Mouse (Mus musculus): ENCODE results near the gene Usf2. TPM values are rescaled to one million over a fixed set of nuclear protein-coding genes. Genes with fewer than 3 reads are reported as not detected.

The Usf2 gene
- 18.3 and 23.8 TPM in 2 replicates for polyA plus RNA-seq (2014; fragmentation: Nextera tagmentation; extraction: Ambion mirVana)

GRCm38 (mm10) chr7:30956756-30957366 lies at the start of gene Usf2:
Usf2 (minus strand) TSS chr7:30956803.
- Histone ChIP-seq H3K4me3 (ENCODE audit: low read depth, low read length) (peak within 1 kb of the TSS; percentile 96), H3K4me2 (ENCODE audit: low read depth, low read length) (peak within 1 kb of the TSS; percentile 79), H3K27ac (replicated peaks; ENCODE audit: low read depth, low read length) (peak within 1 kb of the TSS; percentile 99), H3K9me3 (ENCODE audit: control insufficient read depth, low read length) (no peaks in the 10 kb centered on the region), H3K36me3 (ENCODE audit: control insufficient read depth, insufficient read depth, low read length) (peaks cover 50% of the 10 kb centered on the region), H3K9ac (ENCODE audit: low read depth, low read length) (peak within 1 kb of the TSS; percentile 99), H3K27me3 (replicated peaks; ENCODE audit: control insufficient read depth, insufficient read depth, low read length) (no peaks in the 10 kb centered on the region), H3K4me1 (ENCODE audit: control insufficient read depth, insufficient read depth, low read length) (peaks cover 12% of the 10 kb centered on the region)
- ATAC-seq (ENCODE audit: low read depth), result peak; percentile 48
- peak; percentile 93 for DNase-seq (ENCODE audit: low spot score)
- under 1% methylated on average over 27 of the region's 82 CpGs for WGBS

DNA sequence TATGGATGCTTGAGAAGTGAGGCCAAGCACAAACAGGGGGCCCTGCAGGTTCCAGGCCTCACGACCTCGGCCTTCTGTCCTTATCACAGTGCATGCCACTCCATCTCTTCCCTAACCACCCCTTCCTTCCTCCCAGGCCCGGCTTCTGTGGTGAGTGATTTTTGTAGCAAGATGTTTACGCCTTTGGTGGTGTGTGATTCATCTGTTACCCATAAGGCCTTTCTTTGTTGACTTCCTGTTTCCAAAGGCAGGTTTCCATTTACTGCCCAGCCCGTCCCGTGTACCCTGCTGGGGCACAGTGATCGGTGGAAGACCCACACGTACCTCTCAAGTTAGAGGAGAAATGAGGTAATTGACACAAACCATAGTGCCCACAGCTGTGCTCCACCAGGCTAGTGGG lies 46.0 kb upstream of the Usf2 start:
- H3K36me3 ChIP-seq (ENCODE audit: control insufficient read depth, insufficient read depth, low read length), result no peaks in the 10 kb centered on the region
- H3K4me2 ChIP-seq (ENCODE audit: low read depth, low read length), result no peak overlapping the region
- H3K4me1 ChIP-seq (ENCODE audit: control insufficient read depth, insufficient read depth, low read length), result peaks cover 11% of the 10 kb centered on the region
- 63% methylated on average over 8 of the region's 8 CpGs for WGBS
- H3K27me3 ChIP-seq (replicated peaks; ENCODE audit: control insufficient read depth, insufficient read depth, low read length), result no peaks in the 10 kb centered on the region
- no peak for ATAC-seq (ENCODE audit: low read depth)
- DNase-seq (ENCODE audit: low spot score), result no peak
- no peak overlapping the region for H3K27ac ChIP-seq (replicated peaks; ENCODE audit: low read depth, low read length)
- H3K9ac ChIP-seq (ENCODE audit: low read depth, low read length), result no peak overlapping the region
- H3K9me3 ChIP-seq (ENCODE audit: control insufficient read depth, low read length), result no peaks in the 10 kb centered on the region
- no peak overlapping the region for H3K4me3 ChIP-seq (ENCODE audit: low read depth, low read length)

DNA sequence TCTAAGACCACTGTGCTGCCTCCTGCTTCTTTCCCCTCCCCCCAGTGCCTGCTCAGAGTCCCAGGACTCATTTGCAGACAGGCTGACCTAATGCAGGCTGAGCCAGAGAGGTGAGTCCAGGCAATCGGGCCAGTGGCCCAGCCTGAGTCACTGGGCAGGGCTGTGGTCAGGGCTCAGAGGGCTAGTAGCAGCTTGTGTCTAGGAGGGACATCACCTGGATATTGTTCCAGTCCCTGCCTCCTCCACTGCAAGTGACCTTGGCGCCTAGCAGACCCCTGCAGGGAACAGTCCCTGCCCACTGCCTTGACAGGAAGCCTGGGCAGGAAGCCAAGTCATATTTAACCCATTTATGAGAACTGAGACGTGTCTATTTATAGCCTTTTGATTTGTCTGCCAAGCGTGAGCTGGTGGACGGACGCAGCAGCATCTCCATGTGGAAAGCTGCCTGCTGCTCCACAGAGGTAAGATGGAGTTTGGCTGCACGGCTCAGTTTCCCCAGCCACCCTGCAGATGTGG lies 44.0 kb upstream of the Usf2 start:
- 0 out of 2 replicates have a peak overlapping the region, but pooled peaks have one; percentile 20 for H3K4me2 ChIP-seq (ENCODE audit: low read depth, low read length)
- H3K4me3 ChIP-seq (ENCODE audit: low read depth, low read length), result no peak overlapping the region
- no peaks in the 10 kb centered on the region for H3K36me3 ChIP-seq (ENCODE audit: control insufficient read depth, insufficient read depth, low read length)
- DNase-seq (ENCODE audit: low spot score) (peak; percentile 92), ATAC-seq (ENCODE audit: low read depth) (peak; percentile 68)
- peak overlapping the region; percentile 38; the same call in 1 of the 2 replicates for H3K9ac ChIP-seq (ENCODE audit: low read depth, low read length)
- H3K27me3 ChIP-seq (replicated peaks; ENCODE audit: control insufficient read depth, insufficient read depth, low read length), result no peaks in the 10 kb centered on the region
- H3K9me3 ChIP-seq (ENCODE audit: control insufficient read depth, low read length), result peaks cover 6% of the 10 kb centered on the region
- H3K27ac ChIP-seq (replicated peaks; ENCODE audit: low read depth, low read length), result 0 out of 2 replicates have a peak overlapping the region, but pooled peaks have one; percentile 21
- WGBS, result 13% methylated on average over 7 of the region's 7 CpGs
- H3K4me1 ChIP-seq (ENCODE audit: control insufficient read depth, insufficient read depth, low read length), result peaks cover 11% of the 10 kb centered on the region

- Histone ChIP-seq H3K27me3 (replicated peaks; ENCODE audit: control insufficient read depth, insufficient read depth, low read length) (no peaks in the 10 kb centered on the region), H3K9me3 (ENCODE audit: control insufficient read depth, low read length) (peaks cover 6% of the 10 kb centered on the region), H3K9ac (ENCODE audit: low read depth, low read length) (no peak overlapping the region), H3K27ac (replicated peaks; ENCODE audit: low read depth, low read length) (no peak overlapping the region), H3K4me1 (ENCODE audit: control insufficient read depth, insufficient read depth, low read length) (peaks cover 11% of the 10 kb centered on the region), H3K4me3 (ENCODE audit: low read depth, low read length) (no peak overlapping the region), H3K4me2 (ENCODE audit: low read depth, low read length) (no peak overlapping the region), H3K36me3 (ENCODE audit: control insufficient read depth, insufficient read depth, low read length) (no peaks in the 10 kb centered on the region)
- 94% methylated on average over 2 of the region's 2 CpGs for WGBS
- ATAC-seq (ENCODE audit: low read depth) (no peak), DNase-seq (ENCODE audit: low spot score) (no peak)
Observed at GRCm38 (mm10) chr7:30996491-30996890, 39.9 kb upstream of the Usf2 start.

GRCm38 (mm10) chr7:30993986-30994385 lies 37.4 kb upstream of the Usf2 start:
- no peaks in the 10 kb centered on the region for H3K36me3 ChIP-seq (ENCODE audit: control insufficient read depth, insufficient read depth, low read length)
- no peak overlapping the region for H3K27ac ChIP-seq (replicated peaks; ENCODE audit: low read depth, low read length)
- H3K4me1 ChIP-seq (ENCODE audit: control insufficient read depth, insufficient read depth, low read length), result no peaks in the 10 kb centered on the region
- no peak overlapping the region for H3K9ac ChIP-seq (ENCODE audit: low read depth, low read length)
- H3K4me3 ChIP-seq (ENCODE audit: low read depth, low read length), result no peak overlapping the region
- no peaks in the 10 kb centered on the region for H3K27me3 ChIP-seq (replicated peaks; ENCODE audit: control insufficient read depth, insufficient read depth, low read length)
- H3K4me2 ChIP-seq (ENCODE audit: low read depth, low read length), result no peak overlapping the region
- peak; percentile 21 for DNase-seq (ENCODE audit: low spot score)
- WGBS, result 60% methylated on average over 5 of the region's 5 CpGs
- ATAC-seq (ENCODE audit: low read depth), result no peak
- peaks cover 6% of the 10 kb centered on the region for H3K9me3 ChIP-seq (ENCODE audit: control insufficient read depth, low read length)

GRCm38 (mm10) chr7:30992148-30992547 lies 35.5 kb upstream of the Usf2 start:
- WGBS, result 72% methylated on average over 5 of the region's 5 CpGs
- Histone ChIP-seq H3K4me3 (ENCODE audit: low read depth, low read length) (no peak overlapping the region), H3K4me2 (ENCODE audit: low read depth, low read length) (no peak overlapping the region), H3K9me3 (ENCODE audit: control insufficient read depth, low read length) (peaks cover 6% of the 10 kb centered on the region), H3K27ac (replicated peaks; ENCODE audit: low read depth, low read length) (no peak overlapping the region), H3K27me3 (replicated peaks; ENCODE audit: control insufficient read depth, insufficient read depth, low read length) (no peaks in the 10 kb centered on the region), H3K36me3 (ENCODE audit: control insufficient read depth, insufficient read depth, low read length) (no peaks in the 10 kb centered on the region), H3K4me1 (ENCODE audit: control insufficient read depth, insufficient read depth, low read length) (no peaks in the 10 kb centered on the region), H3K9ac (ENCODE audit: low read depth, low read length) (no peak overlapping the region)
- DNase-seq (ENCODE audit: low spot score), result no peak
- no peak for ATAC-seq (ENCODE audit: low read depth)

DNA sequence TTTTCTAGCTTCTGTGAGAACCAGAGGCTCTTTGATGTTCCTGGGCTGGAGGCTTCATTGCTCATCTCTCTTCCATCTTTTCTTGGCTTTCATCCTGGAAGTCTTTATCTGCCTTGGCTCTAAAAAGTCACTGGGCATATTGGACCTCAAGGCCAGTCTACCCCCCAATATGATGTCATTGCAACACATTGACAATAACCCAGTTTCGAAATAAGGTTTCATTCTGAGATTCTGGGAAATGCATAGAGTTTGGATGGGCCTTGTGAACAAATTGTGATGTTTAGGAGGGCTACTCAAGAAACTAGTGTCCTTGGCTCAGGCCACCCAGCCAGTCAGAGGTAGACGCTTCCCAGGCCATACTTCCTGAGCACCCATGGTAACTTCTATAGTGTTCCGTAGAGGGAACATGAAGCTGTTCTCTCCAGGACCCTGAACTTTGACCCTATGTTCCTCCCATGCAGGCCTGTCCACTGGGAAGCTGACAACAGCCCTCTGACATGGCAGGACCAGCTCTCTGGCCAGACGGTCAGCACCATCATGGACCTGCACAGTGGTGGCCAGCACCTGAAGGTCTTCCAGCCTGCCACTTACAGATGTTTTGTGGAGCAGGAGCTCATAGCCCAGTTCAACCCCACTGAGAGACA lies 32.0 kb upstream of the Usf2 start:
- no peaks in the 10 kb centered on the region for H3K36me3 ChIP-seq (ENCODE audit: control insufficient read depth, insufficient read depth, low read length)
- 87% methylated on average over 3 of the region's 4 CpGs for WGBS
- no peak overlapping the region for H3K4me2 ChIP-seq (ENCODE audit: low read depth, low read length)
- DNase-seq (ENCODE audit: low spot score), result no peak
- H3K9ac ChIP-seq (ENCODE audit: low read depth, low read length), result no peak overlapping the region
- H3K4me1 ChIP-seq (ENCODE audit: control insufficient read depth, insufficient read depth, low read length), result no peaks in the 10 kb centered on the region
- H3K9me3 ChIP-seq (ENCODE audit: control insufficient read depth, low read length), result no peaks in the 10 kb centered on the region
- ATAC-seq (ENCODE audit: low read depth), result no peak
- no peak overlapping the region for H3K27ac ChIP-seq (replicated peaks; ENCODE audit: low read depth, low read length)
- H3K27me3 ChIP-seq (replicated peaks; ENCODE audit: control insufficient read depth, insufficient read depth, low read length), result no peaks in the 10 kb centered on the region
- H3K4me3 ChIP-seq (ENCODE audit: low read depth, low read length), result no peak overlapping the region

DNA sequence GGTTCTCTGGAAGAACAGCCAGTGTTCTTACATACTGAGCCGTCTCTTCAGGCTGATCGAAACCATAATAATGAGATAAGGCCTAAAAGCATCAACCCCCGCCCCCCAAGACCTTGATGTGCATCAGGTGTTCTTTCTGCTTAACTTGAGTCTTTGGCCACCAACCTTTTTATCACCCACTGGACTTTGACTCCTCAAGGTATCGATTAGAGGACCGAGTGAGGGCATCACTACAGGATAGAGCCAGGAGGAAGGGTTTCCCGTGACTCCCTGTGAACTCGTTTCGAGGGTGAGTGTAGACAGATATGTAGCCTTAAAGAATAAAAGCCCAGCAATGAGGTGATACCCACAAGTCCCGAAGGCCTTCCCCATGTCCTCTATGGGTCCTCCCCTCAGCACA lies 28.8 kb upstream of the Usf2 start:
- WGBS, result 86% methylated on average over 9 of the region's 9 CpGs
- no peaks in the 10 kb centered on the region for H3K36me3 ChIP-seq (ENCODE audit: control insufficient read depth, insufficient read depth, low read length)
- DNase-seq (ENCODE audit: low spot score), result no peak

More for the DNA sequence above, 28.8 kb upstream of the Usf2 start:
- no peak for ATAC-seq (ENCODE audit: low read depth)
- H3K9me3 ChIP-seq (ENCODE audit: control insufficient read depth, low read length), result no peaks in the 10 kb centered on the region
- no peak overlapping the region for H3K4me2 ChIP-seq (ENCODE audit: low read depth, low read length)
- H3K4me3 ChIP-seq (ENCODE audit: low read depth, low read length), result no peak overlapping the region
- H3K4me1 ChIP-seq (ENCODE audit: control insufficient read depth, insufficient read depth, low read length), result no peaks in the 10 kb centered on the region
- no peak overlapping the region for H3K9ac ChIP-seq (ENCODE audit: low read depth, low read length)
- H3K27ac ChIP-seq (replicated peaks; ENCODE audit: low read depth, low read length), result no peak overlapping the region
- H3K27me3 ChIP-seq (replicated peaks; ENCODE audit: control insufficient read depth, insufficient read depth, low read length), result no peaks in the 10 kb centered on the region

Measured in embryonic facial prominence, embryonic 14.5 days (tissue).